Mouse (Mus musculus) embryonic fibroblast, embryonic 13.5 days (primary cell): ENCODE results near the gene Lrfn1.

Experiments
- CTCF ChIP-seq: IDR thresholded peaks from 2 replicates; pipeline ENCODE4 v1.5.1; 2011; ENCODE audit warnings: mild to moderate bottlenecking, control low read depth, low read length, moderate library complexity, borderline replicate concordance; ENCODE audit not compliant: insufficient read depth
- POLR2A ChIP-seq: IDR thresholded peaks from 2 replicates; pipeline ENCODE4 v1.6.1; 2011; ENCODE audit warnings: low read depth, mild to moderate bottlenecking, control low read depth, low read length, moderate library complexity

GRCm38 (mm10) chr7:28418096-28418670, 33.6 kb upstream of the Lrfn1 start:
- no peak for TF ChIP-seq CTCF
- TF ChIP-seq POLR2A = no peak
